Mouse (Mus musculus) midbrain, embryonic 16.5 days (tissue): Measurements from ENCODE around the gene Kcnj14. TPM values are rescaled to one million over a fixed set of nuclear protein-coding genes. Genes with fewer than 3 reads are reported as not detected.

Experiments
- ATAC-seq: fragments of 200-750 bp; cut with Nextera tagmentation; 2 replicates; pipeline ENCODE4 v1.8.0; 2017; ENCODE audit warnings: moderate TSS enrichment
- H3K27ac ChIP-seq: fragments of 300-500 bp; sonication (generic); 2 replicates; pipeline ENCODE4 v1.5.1; 2014; ENCODE audit warnings: mild to moderate bottlenecking, low read length, mixed read lengths
- H3K27me3 ChIP-seq: fragments of 300-500 bp; sonication (generic); 2 replicates; pipeline ENCODE4 v1.6.1; 2014; ENCODE audit warnings: low read depth, low read length, mixed read lengths; ENCODE audit not compliant: control insufficient read depth, insufficient read depth
- H3K36me3 ChIP-seq: fragments of 300-500 bp; sonication (generic); 2 replicates; pipeline ENCODE4 v1.6.1; 2014; ENCODE audit warnings: mild to moderate bottlenecking, low read length, moderate library complexity, mixed read lengths; ENCODE audit not compliant: control insufficient read depth, insufficient read depth
- H3K4me1 ChIP-seq: fragments of 300-500 bp; sonication (generic); 2 replicates; pipeline ENCODE4 v1.6.1; 2014; ENCODE audit warnings: mild to moderate bottlenecking, low read length, mixed read lengths; ENCODE audit not compliant: control insufficient read depth, insufficient read depth
- H3K4me2 ChIP-seq: fragments of 300-500 bp; sonication (generic); 2 replicates; pipeline ENCODE4 v1.6.1; 2014; ENCODE audit warnings: mild to moderate bottlenecking, low read length, mixed read lengths
- H3K4me3 ChIP-seq: fragments of 300-500 bp; sonication (generic); 2 replicates; pipeline ENCODE4 v1.5.1; 2014; ENCODE audit warnings: low read depth, mild to moderate bottlenecking, low read length, moderate library complexity, mixed read lengths
- H3K9ac ChIP-seq: fragments of 300-500 bp; sonication (generic); 2 replicates; pipeline ENCODE4 v1.6.1; 2014; ENCODE audit warnings: low read depth, low read length, mixed read lengths
- H3K9me3 ChIP-seq: fragments of 300-500 bp; sonication (generic); replicated peaks from 2 replicates; pipeline ENCODE4 v1.6.1; 2014; ENCODE audit warnings: mild to moderate bottlenecking, low read length, mixed read lengths; ENCODE audit not compliant: control insufficient read depth, poor library complexity, severe bottlenecking
- WGBS: fragments of 180-500 bp; shearing (Covaris S2); extraction: QIAGEN DNeasy Blood & Tissue Kit; methylation state at CpG from one replicate; pipeline ENCODE4 v1.1.7; 2014; 5-methylcytosine and 5-hydroxymethylcytosine counted together
- polyA plus RNA-seq: library from polyadenylated mRNA; unstranded; fragments of >200 nt; fragmentation: Nextera tagmentation; extraction: Ambion mirVana; gene quantifications from 2 replicates; pipeline ENCODE4 v1.2.1, GENCODE M21; 2015

Gene Kcnj14
- polyA plus RNA-seq, 1 experiment from 2014 or later = 1.2 TPM

GRCm38 (mm10) chr7:45833924-45834323, 9.3 kb upstream of the Kcnj14 start:
- WGBS = 10% methylated on average over 16 of the region's 31 CpGs
- no peak for ATAC-seq
- Histone ChIP-seq H3K4me1 (peaks cover 20% of the 10 kb centered on the region), H3K9me3 (0 out of 2 replicates have a peak, but pooled peaks cover 2% of the 10 kb centered on the region), H3K27me3 (peaks cover 49% of the 10 kb centered on the region), H3K36me3 (peaks cover 3% of the 10 kb centered on the region), H3K27ac (no peak overlapping the region), H3K4me2 (peak overlapping the region; percentile 42), H3K4me3 (peak overlapping the region; percentile 35), H3K9ac (0 out of 2 replicates have a peak overlapping the region, but pooled peaks have one; percentile 30)

DNA sequence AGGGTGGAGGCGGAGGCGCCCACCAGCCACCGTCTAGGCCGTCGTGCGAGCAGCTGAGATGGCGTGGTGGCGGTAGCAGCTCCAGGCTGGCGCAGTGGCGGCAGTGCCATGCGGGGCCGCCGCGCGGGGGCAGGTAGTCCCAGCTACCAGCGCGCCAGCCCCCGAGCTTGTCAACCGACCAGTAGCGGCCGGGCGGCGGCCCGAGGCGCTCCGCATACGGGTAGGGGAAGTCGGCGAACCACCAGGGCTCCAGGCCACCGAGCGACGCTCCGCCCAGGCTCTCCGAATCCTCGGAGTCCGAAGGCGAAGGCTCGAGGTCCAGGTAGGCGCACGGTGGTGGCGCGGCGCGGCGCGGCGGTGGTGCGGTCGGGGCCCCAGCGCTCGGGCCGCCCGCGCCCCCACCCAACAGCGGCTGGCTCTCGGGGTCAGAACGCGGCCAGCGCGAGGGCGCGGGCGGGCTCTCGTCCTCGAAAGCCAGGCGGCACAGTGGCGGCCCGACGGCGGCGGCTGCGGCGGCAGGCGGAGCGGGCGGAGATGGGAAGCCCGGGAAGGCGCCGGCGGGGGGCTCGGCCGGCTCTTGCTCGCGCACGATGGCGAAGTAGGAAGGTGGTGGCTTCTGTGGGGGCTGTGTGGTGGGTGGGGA, 8.7 kb upstream of the Kcnj14 start:
- peak overlapping the region; percentile 35 for H3K4me3 ChIP-seq
- peak overlapping the region; percentile 30; the same call in 1 of the 2 replicates for H3K9ac ChIP-seq
- ATAC-seq = no peak
- WGBS = under 1% methylated on average over 79 of the region's 86 CpGs
- H3K27ac ChIP-seq = no peak overlapping the region
- peaks cover 20% of the 10 kb centered on the region for H3K4me1 ChIP-seq
- peak overlapping the region; percentile 42 for H3K4me2 ChIP-seq
- 0 out of 2 replicates have a peak, but pooled peaks cover 2% of the 10 kb centered on the region for H3K9me3 ChIP-seq
- H3K27me3 ChIP-seq = peaks cover 49% of the 10 kb centered on the region
- H3K36me3 ChIP-seq = peaks cover 3% of the 10 kb centered on the region

GRCm38 (mm10) chr7:45832428-45832827, 7.8 kb upstream of the Kcnj14 start:
- Histone ChIP-seq H3K36me3 (peaks cover 5% of the 10 kb centered on the region), H3K4me3 (peak overlapping the region; percentile 35), H3K27me3 (peaks cover 49% of the 10 kb centered on the region), H3K9me3 (0 out of 2 replicates have a peak, but pooled peaks cover 2% of the 10 kb centered on the region), H3K27ac (no peak overlapping the region), H3K4me2 (peak overlapping the region; percentile 42), H3K9ac (no peak overlapping the region), H3K4me1 (peaks cover 20% of the 10 kb centered on the region)
- ATAC-seq = no peak
- WGBS = 8% methylated on average over 30 of the region's 30 CpGs

DNA sequence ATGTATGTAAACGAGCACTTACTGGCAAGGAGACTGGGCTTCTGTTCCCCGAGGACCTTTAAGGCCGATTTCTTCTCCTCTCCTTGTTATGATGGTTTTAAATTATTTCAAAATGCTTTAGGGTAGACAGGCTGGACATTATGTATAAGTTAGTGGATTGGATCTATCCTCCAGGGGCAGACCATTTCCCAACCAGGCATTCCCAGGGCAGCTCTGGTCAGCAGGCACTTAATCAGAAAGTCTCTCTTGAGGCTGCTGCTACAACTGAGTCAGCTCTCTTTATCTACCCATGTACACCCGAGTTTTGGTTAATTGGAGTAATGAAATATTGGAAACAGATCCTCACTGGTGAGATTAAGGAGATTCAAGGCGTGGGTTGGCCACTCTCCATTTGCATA, 6.5 kb upstream of the Kcnj14 start:
- 21% methylated on average over 5 of the region's 5 CpGs for WGBS

GRCm38 (mm10) chr7:45830427-45831127, 6.0 kb upstream of the Kcnj14 start, which contains the start of gene Grwd1:
TSS of gene Grwd1 (minus strand) at chr7:45830944.
- Histone ChIP-seq H3K4me2 (peak within 1 kb of the TSS; percentile 93), H3K36me3 (peaks cover 15% of the 10 kb centered on the region), H3K9ac (peak within 1 kb of the TSS; percentile 68), H3K27ac (peak within 1 kb of the TSS; percentile 77), H3K9me3 (no peaks in the 10 kb centered on the region), H3K4me1 (peaks cover 20% of the 10 kb centered on the region), H3K4me3 (peak within 1 kb of the TSS; percentile 93), H3K27me3 (peaks cover 40% of the 10 kb centered on the region)
- ATAC-seq = peak; percentile 95
- WGBS = under 1% methylated on average over 35 of the region's 35 CpGs

More for the DNA sequence above, 6.5 kb upstream of the Kcnj14 start:
- peak; percentile 41 for ATAC-seq
- H3K27me3 ChIP-seq = peaks cover 44% of the 10 kb centered on the region
- H3K36me3 ChIP-seq = peaks cover 12% of the 10 kb centered on the region
- peak overlapping the region; percentile 68 for H3K9ac ChIP-seq
- peak overlapping the region; percentile 93 for H3K4me3 ChIP-seq
- H3K9me3 ChIP-seq = no peaks in the 10 kb centered on the region
- H3K27ac ChIP-seq = peak overlapping the region; percentile 77
- H3K4me2 ChIP-seq = peak overlapping the region; percentile 93
- peaks cover 20% of the 10 kb centered on the region for H3K4me1 ChIP-seq

- H3K27me3 ChIP-seq = 0 out of 2 replicates have a peak, but pooled peaks cover 2% of the 10 kb centered on the region
- no peak for ATAC-seq
- H3K9ac ChIP-seq = no peak overlapping the region
- no peak overlapping the region for H3K4me3 ChIP-seq
- H3K36me3 ChIP-seq = peaks cover 22% of the 10 kb centered on the region
- H3K9me3 ChIP-seq = no peaks in the 10 kb centered on the region
- no peak overlapping the region for H3K27ac ChIP-seq
- 94% methylated on average over 7 of the region's 7 CpGs for WGBS
- H3K4me2 ChIP-seq = no peak overlapping the region
- H3K4me1 ChIP-seq = peaks cover 12% of the 10 kb centered on the region
Observed at GRCm38 (mm10) chr7:45826631-45827030, 2.0 kb upstream of the Kcnj14 start.

- H3K9me3 ChIP-seq = no peaks in the 10 kb centered on the region
Observed at GRCm38 (mm10) chr7:45820913-45821312, 3.7 kb downstream of the Kcnj14 start.

DNA sequence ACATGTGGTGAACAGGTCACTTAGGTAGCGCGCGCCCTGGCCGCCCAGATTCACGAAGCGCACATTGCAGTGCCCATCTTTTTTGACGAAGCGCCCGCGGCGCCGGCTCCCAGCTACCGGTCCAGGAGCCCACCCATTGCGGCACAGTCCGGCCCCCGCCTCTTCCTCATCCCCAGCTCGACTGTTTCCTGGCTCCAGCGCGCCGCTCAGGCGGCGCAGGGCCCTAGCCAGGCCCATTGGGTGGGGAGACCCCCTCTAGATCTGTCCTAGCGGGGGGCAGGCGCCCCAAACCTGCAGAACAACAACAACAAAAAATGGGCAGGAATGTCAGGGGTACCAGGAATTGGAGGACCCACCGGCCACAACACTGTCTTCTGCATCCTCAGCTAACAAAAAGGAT, 4.7 kb downstream of the Kcnj14 start:
- peaks cover 5% of the 10 kb centered on the region for H3K36me3 ChIP-seq
- peaks cover 12% of the 10 kb centered on the region for H3K4me1 ChIP-seq
- H3K4me2 ChIP-seq = peak overlapping the region; percentile 8; the same call in 1 of the 2 replicates
- H3K27me3 ChIP-seq = no peaks in the 10 kb centered on the region
- no peak for ATAC-seq
- no peak overlapping the region for H3K4me3 ChIP-seq
- no peaks in the 10 kb centered on the region for H3K9me3 ChIP-seq
- no peak overlapping the region for H3K9ac ChIP-seq
- WGBS = 17% methylated on average over 13 of the region's 25 CpGs
- H3K27ac ChIP-seq = no peak overlapping the region

More at GRCm38 (mm10) chr7:45820913-45821312, 3.7 kb downstream of the Kcnj14 start:
- H3K27me3 ChIP-seq = no peaks in the 10 kb centered on the region
- peaks cover 12% of the 10 kb centered on the region for H3K36me3 ChIP-seq
- no peak overlapping the region for H3K9ac ChIP-seq
- H3K27ac ChIP-seq = no peak overlapping the region
- peaks cover 2% of the 10 kb centered on the region; the same call in 1 of the 2 replicates for H3K4me1 ChIP-seq
- no peak for ATAC-seq
- H3K4me2 ChIP-seq = no peak overlapping the region
- no peak overlapping the region for H3K4me3 ChIP-seq

DNA sequence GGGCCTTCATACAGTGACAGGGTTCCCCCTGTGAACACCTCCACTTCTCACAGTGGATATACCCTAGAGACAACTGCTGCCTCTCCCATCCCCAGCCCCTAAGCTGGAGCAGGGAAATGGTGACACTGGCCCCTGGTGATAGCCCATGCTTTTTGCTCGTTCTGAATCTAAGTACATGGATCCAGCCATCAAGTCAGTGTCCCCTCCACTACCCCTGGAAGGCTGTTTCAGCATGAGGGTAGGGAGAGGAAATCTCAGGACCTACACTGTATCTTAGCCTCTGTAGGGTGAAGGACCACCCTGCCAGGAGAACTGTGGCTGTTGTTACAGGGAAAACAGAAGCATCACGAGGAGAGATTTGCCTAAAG, 8.6 kb downstream of the Kcnj14 start:
- no peak overlapping the region for H3K9ac ChIP-seq
- H3K27me3 ChIP-seq = no peaks in the 10 kb centered on the region
- 26% methylated on average over 2 of the region's 2 CpGs for WGBS
- peaks cover 15% of the 10 kb centered on the region for H3K36me3 ChIP-seq
- H3K27ac ChIP-seq = no peak overlapping the region
- H3K9me3 ChIP-seq = no peaks in the 10 kb centered on the region
- H3K4me2 ChIP-seq = no peak overlapping the region
- peaks cover 28% of the 10 kb centered on the region for H3K4me1 ChIP-seq
- no peak overlapping the region for H3K4me3 ChIP-seq
- no peak for ATAC-seq
